In the genomic region with DNA sequence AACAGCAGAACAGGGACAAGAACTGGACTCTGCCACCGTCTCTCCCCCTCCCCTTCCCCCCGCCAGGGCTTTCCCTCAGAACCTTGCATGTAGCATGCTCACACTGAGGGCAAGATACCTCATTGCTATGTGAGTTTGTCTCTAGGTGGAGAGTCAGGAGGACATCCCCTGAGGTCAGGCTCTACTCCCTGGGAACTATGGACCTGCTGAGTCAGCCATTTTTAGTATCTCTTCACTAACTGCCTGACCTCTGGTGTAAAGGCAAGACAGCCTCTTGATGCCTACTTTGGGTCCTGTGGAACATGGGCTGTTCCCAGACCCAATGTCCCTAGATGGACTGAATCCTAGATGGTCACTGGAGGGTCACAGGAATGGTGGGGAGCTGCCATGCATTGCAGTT, we compare ENCODE assay signal across 12 mouse cellular contexts. TPM values are rescaled to one million over a fixed set of nuclear protein-coding genes. Genes with fewer than 3 reads are reported as not detected.
"Had no signal": no experiment of that assay in that cellular context is flagged by ENCODE, and none has a peak within 500 bp of the region (broad histone marks: within the 10 kb centered on the region; RNA-seq: fewer than 3 reads in every experiment).

No protein-coding gene starts in this region.

- H3K27ac ChIP-seq: limb, embryonic 15.5 days; liver, embryonic 12.5 days; macrophage; midbrain, embryonic 15.5 days; stomach, postnatal 0 days had no signal

- DNase-seq: kidney, adult 8-10 months; layer of hippocampus, adult 9-11 months; layer of hippocampus, postnatal 36 days; lung, embryonic 14.5 days; lung, postnatal 14 days had no signal

- H3K4me3 ChIP-seq: limb, embryonic 15.5 days; liver, embryonic 12.5 days; megakaryocyte, embryonic 14.5 days; midbrain, embryonic 15.5 days had no signal

- H3K36me3 ChIP-seq: limb, embryonic 15.5 days; liver, embryonic 12.5 days; midbrain, embryonic 15.5 days had no signal

- H3K4me1 ChIP-seq: megakaryocyte, embryonic 14.5 days had no signal

- H3K27me3 ChIP-seq: midbrain, embryonic 15.5 days had no signal

- H3K9me3 ChIP-seq: limb, embryonic 15.5 days; liver, embryonic 12.5 days; midbrain, embryonic 15.5 days had no signal

- H3K4me2 ChIP-seq: limb, embryonic 15.5 days; liver, embryonic 12.5 days; lung, embryonic 14.5 days; midbrain, embryonic 15.5 days had no signal

- ATAC-seq: intestine, postnatal 0 days; liver, embryonic 12.5 days had no signal

- H3K9ac ChIP-seq: limb, embryonic 15.5 days; liver, embryonic 12.5 days; lung, embryonic 14.5 days; midbrain, embryonic 15.5 days had no signal

RNA-seq across cellular contexts. Expression of a gene that starts 12.9 kb away (rescaled TPM):
- polyA plus RNA-seq: macrophage had no signal
